In the genomic region with DNA sequence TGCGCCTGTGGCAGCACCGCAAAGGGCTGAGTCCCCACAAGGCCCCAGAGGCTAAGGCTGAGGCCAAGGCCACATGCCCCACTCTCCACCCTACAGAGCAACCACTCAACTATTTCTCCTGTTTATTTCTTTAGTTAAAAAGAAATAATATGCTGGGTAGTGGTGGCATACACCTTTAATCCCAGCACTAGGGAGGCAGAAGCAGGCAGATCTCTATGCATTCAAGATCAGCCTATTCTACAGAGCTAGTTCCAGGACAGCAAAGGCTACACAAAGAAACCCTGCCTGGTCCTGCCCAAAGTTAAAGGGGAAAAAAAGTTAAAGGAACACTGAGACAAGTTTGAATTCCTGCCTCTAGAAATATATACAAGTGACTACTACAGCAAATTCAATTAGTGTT, we compare ENCODE assay signal across 21 mouse cellular contexts. TPM values are rescaled to one million over a fixed set of nuclear protein-coding genes. Genes with fewer than 3 reads are reported as not detected.
DNase-seq lines count a peak whose midpoint lies in the region; ATAC-seq and TF ChIP-seq lines count a peak whose summit lies in the region.
"Had no signal": no experiment of that assay in that cellular context is flagged by ENCODE, and none has a peak within 500 bp of the region (broad histone marks: within the 10 kb centered on the region; RNA-seq: fewer than 3 reads in every experiment).

Gene Gm4707, minus strand, starts transcription at position 101 of the 400 bp plus-strand sequence.

- TF ChIP-seq POLR2A in bone marrow, adult 2 months (IDR thresholded peaks at IDR 0.05; ENCODE audit: borderline replicate concordance, control insufficient read depth, low read depth, low read length), result no peak
- no peak for TF ChIP-seq POLR2A in heart, adult 2 months (IDR thresholded peaks at IDR 0.05; ENCODE audit: insufficient read depth, low read depth, low read length)

- H3K9ac ChIP-seq in ES-E14 (ENCODE audit: insufficient read depth, low read depth, low read length, poor library complexity, severe bottlenecking), result no peak within 1 kb of the TSS
- no peak within 1 kb of the TSS for H3K9ac ChIP-seq in heart, adult 2 months (ENCODE audit: low read depth, low read length)
- H3K9ac ChIP-seq: embryonic facial prominence, embryonic 12.5 days; forebrain, embryonic 13.5 days; forebrain, embryonic 15.5 days; forebrain, postnatal 0 days had no signal

- 0 out of 2 replicates have a peak, but pooled peaks cover 1% of the 10 kb centered on the region for H3K79me2 ChIP-seq in heart, adult 2 months (replicated peaks; ENCODE audit: control insufficient read depth, insufficient read depth, low read length)

- 0 out of 4 replicates have a peak, but pooled peaks cover 0 to 2% of the 10 kb centered on the region in 2 experiments for H3K4me1 ChIP-seq in ES-E14 (ENCODE audit: control insufficient read depth in 2 of 2, insufficient read depth in 2 of 2, low read length in 2 of 2, poor library complexity in 1 of 2)
- no peaks in the 10 kb centered on the region for H3K4me1 ChIP-seq in bone marrow, adult 2 months (ENCODE audit: control insufficient read depth, insufficient read depth, low read length)
- H3K4me1 ChIP-seq in heart, adult 2 months (ENCODE audit: control insufficient read depth, insufficient read depth, low read length), result no peaks in the 10 kb centered on the region
- H3K4me1 ChIP-seq: embryonic facial prominence, embryonic 10.5 days; embryonic facial prominence, embryonic 12.5 days; forebrain, embryonic 13.5 days; forebrain, embryonic 15.5 days had no signal

- intact Hi-C loops in heart, adult 2 months (cut with DNase I), result no loop called here

- TF ChIP-seq EP300 in heart, adult 2 months (IDR thresholded peaks at IDR 0.05; ENCODE audit: insufficient read depth, low read depth, low read length), result no peak

- no peaks in the 10 kb centered on the region for H3K9me3 ChIP-seq in ES-E14 (ENCODE audit: control insufficient read depth, insufficient read depth, low read depth, low read length)
- H3K9me3 ChIP-seq: embryonic facial prominence, embryonic 10.5 days; embryonic facial prominence, embryonic 12.5 days; forebrain, embryonic 13.5 days; forebrain, embryonic 15.5 days had no signal

- WGBS in bone marrow, adult 2 months, result 90% methylated on average over 2 of the region's 2 CpGs
- 98% methylated on average over 2 of the region's 2 CpGs for WGBS in heart, adult 2 months

- ATAC-seq in monocyte, adult 5-6 weeks (replicated peaks; ENCODE audit: insufficient number of reproducible peaks, low FRiP score, low TSS enrichment, poor library complexity, severe bottlenecking), result no peak
- no peak for ATAC-seq in megakaryocyte, adult 5-6 weeks (ENCODE audit: poor library complexity, severe bottlenecking)
- ATAC-seq: forebrain, embryonic 13.5 days; forebrain, embryonic 15.5 days; forebrain, postnatal 0 days had no signal

- in situ Hi-C loops in ES-E14 (cut with MboI; ENCODE audit: low sequenced_read_pairs in 2 of 2, unreplicated experiment in 2 of 2), result no loop called here

- no peak within 1 kb of the TSS for H3K4me3 ChIP-seq in ES-E14 (ENCODE audit: insufficient read depth in 1 of 2, low read depth in 1 of 2, low read length in 2 of 2, poor library complexity in 1 of 2, severe bottlenecking in 1 of 2)
- no peak within 1 kb of the TSS for H3K4me3 ChIP-seq in bone marrow, adult 2 months (replicated peaks; ENCODE audit: control insufficient read depth, low read depth, low read length)
- no peak within 1 kb of the TSS for H3K4me3 ChIP-seq in heart, adult 2 months
- H3K4me3 ChIP-seq: embryonic facial prominence, embryonic 10.5 days; embryonic facial prominence, embryonic 12.5 days; forebrain, embryonic 13.5 days; forebrain, embryonic 15.5 days had no signal

- peak within 1 kb of the TSS; percentile 37; the same call in 1 of the 2 replicates for H3K27ac ChIP-seq in ES-E14 (ENCODE audit: insufficient read depth, low read depth, low read length, poor library complexity, severe bottlenecking)
- no peak within 1 kb of the TSS for H3K27ac ChIP-seq in bone marrow, adult 2 months (ENCODE audit: control insufficient read depth, insufficient read depth, low read depth, low read length, poor library complexity)
- no peak within 1 kb of the TSS for H3K27ac ChIP-seq in heart, adult 2 months
- H3K27ac ChIP-seq: embryonic facial prominence, embryonic 10.5 days; embryonic facial prominence, embryonic 12.5 days; forebrain, embryonic 13.5 days; forebrain, embryonic 15.5 days had no signal

- H3K36me3 ChIP-seq in ES-E14 (ENCODE audit: control insufficient read depth, insufficient read depth, low read length, poor library complexity, severe bottlenecking), result peaks cover 11% of the 10 kb centered on the region
- H3K36me3 ChIP-seq in heart, adult 2 months (ENCODE audit: control insufficient read depth, insufficient read depth, low read length), result no peaks in the 10 kb centered on the region; the same call in 1 of the 2 replicates

- no peaks in the 10 kb centered on the region for H3K27me3 ChIP-seq in heart, adult 2 months (ENCODE audit: control insufficient read depth, insufficient read depth, low read length)
- H3K27me3 ChIP-seq: CH12.LX; embryonic facial prominence, embryonic 12.5 days; forebrain, embryonic 13.5 days; forebrain, embryonic 15.5 days had no signal

- no peak for DNase-seq in ES-E14 (ENCODE audit: low read depth, low spot score)
- DNase-seq in adrenal gland, adult (ENCODE audit: inconsistent age in 2 of 2, low spot score in 1 of 2), result no peak
- DNase-seq in heart, adult 2 months, result no peak
- no peak for DNase-seq in lung, adult 18-20 months
- DNase-seq: adrenal gland, adult 2 months; adrenal gland, postnatal 10 days; adrenal gland, postnatal 25 days; cerebellum, adult 11-12 months; cerebellum, adult 2 months; cerebellum, adult 9-10 months; cerebellum, postnatal 10 days; cerebellum, postnatal 25 days; forebrain, postnatal 0 days had no signal

- no peak for TF ChIP-seq CTCF in bone marrow, adult 2 months (IDR thresholded peaks at IDR 0.05; ENCODE audit: control insufficient read depth, insufficient read depth, low read length)
- TF ChIP-seq CTCF in heart, adult 2 months (IDR thresholded peaks at IDR 0.05), result no peak

TF ChIP-seq in ES-E14, 5 proteins besides CTCF, POLR2A, EP300 and RAD21:
- TF ChIP-seq MAFK (IDR thresholded peaks at IDR 0.05; ENCODE audit: insufficient read depth, low read depth, low read length) (no peak), ZC3H11A (IDR thresholded peaks at IDR 0.05; ENCODE audit: borderline replicate concordance, low read depth, low read length) (no peak), HCFC1 (IDR thresholded peaks at IDR 0.05; ENCODE audit: borderline replicate concordance, insufficient read depth, low read length) (no peak), ZNF384 (IDR thresholded peaks at IDR 0.05; ENCODE audit: low read depth, low read length) (no peak), CHD2 (IDR thresholded peaks at IDR 0.05; ENCODE audit: low read depth, low read length) (no peak)

RNA-seq across cellular contexts. Expression of gene Gm4707, which starts in this region (rescaled TPM):
- 3.9 and 6.9 TPM in 2 replicates for total RNA-seq in ES-E14 (2012; rRNA removed)
- 27.1 and 29.6 TPM in 2 replicates for polyA plus RNA-seq in bone marrow, adult 2 months (2011; ENCODE audit: insufficient read depth, insufficient read length, low replicate concordance, missing spikeins)
- total RNA-seq in monocyte, adult 5-6 weeks (2017), result 11.7 to 54.1 TPM (median 17.0 TPM) in 3 replicates
- under 1 TPM; 0.76 to 0.96 TPM for total RNA-seq in heart, adult 2 months (2021)
- 0.35 and 0.38 TPM in 2 replicates for polyA plus RNA-seq in heart, adult 2 months (2012; rRNA removed)
- total RNA-seq in megakaryocyte, adult 5-6 weeks (2015), result 2.4 and 4.2 TPM in 2 replicates
- total RNA-seq in megakaryocyte, adult 5-6 weeks (2017), result 4.0 and 4.8 TPM in 2 replicates

Comparison
In these comparisons a context has a peak if more than half of its experiments do, and no peak if none do; other contexts are left out.
1. RNA of gene Gm4707 (polyA plus RNA-seq): 27.1 to 29.6 TPM in bone marrow, adult 2 months; 0.35 to 0.38 TPM in heart, adult 2 months; every median in the first group is over 10 times any median in the second.